In genomic region chr7:92235541-92236031, GRCm38 (mm10) we compare ENCODE assay signal across 9 mouse cellular contexts.
DNase-seq lines count a peak whose midpoint lies in the region; ATAC-seq and TF ChIP-seq lines count a peak whose summit lies in the region.
"Had no signal": no experiment of that assay in that cellular context is flagged by ENCODE, and none has a peak within 500 bp of the region (broad histone marks: within the 10 kb centered on the region; RNA-seq: fewer than 3 reads in every experiment).

No protein-coding gene starts in this region.

- no peaks in the 10 kb centered on the region for H3K27me3 ChIP-seq in embryonic facial prominence, embryonic 11.5 days (ENCODE audit: control insufficient read depth, insufficient read depth, low read length)
- H3K27me3 ChIP-seq: lung, embryonic 15.5 days had no signal

- TF ChIP-seq CTCF in olfactory bulb, adult 2 months (IDR thresholded peaks at IDR 0.05; ENCODE audit: insufficient read depth, low read depth, low read length), result no peak

- H3K4me3 ChIP-seq in embryonic facial prominence, embryonic 11.5 days (ENCODE audit: low read depth, low read length), result 0 out of 2 replicates have a peak overlapping the region, but pooled peaks have one; percentile 3
- H3K4me3 ChIP-seq in olfactory bulb, adult 2 months (ENCODE audit: insufficient read depth, low read depth, low read length), result peak overlapping the region; percentile 23; the same call in 1 of the 2 replicates
- H3K4me3 ChIP-seq: lung, embryonic 15.5 days had no signal

- no peaks in the 10 kb centered on the region for H3K4me1 ChIP-seq in embryonic facial prominence, embryonic 11.5 days (ENCODE audit: control insufficient read depth, insufficient read depth, low read length)
- no peaks in the 10 kb centered on the region for H3K4me1 ChIP-seq in olfactory bulb, adult 2 months (ENCODE audit: control insufficient read depth, insufficient read depth, low read length)
- H3K4me1 ChIP-seq: lung, embryonic 15.5 days had no signal

- peak; percentile 67 for ATAC-seq in embryonic facial prominence, embryonic 11.5 days (replicated peaks; ENCODE audit: insufficient number of reproducible peaks, low FRiP score, low TSS enrichment, low read depth)

- H3K9me3 ChIP-seq in embryonic facial prominence, embryonic 11.5 days (replicated peaks; ENCODE audit: control insufficient read depth, low read length), result no peaks in the 10 kb centered on the region
- H3K9me3 ChIP-seq: lung, embryonic 15.5 days had no signal

- no peak overlapping the region for H3K9ac ChIP-seq in embryonic facial prominence, embryonic 11.5 days (replicated peaks; ENCODE audit: low read length)
- H3K9ac ChIP-seq: lung, embryonic 15.5 days had no signal

- intact Hi-C loops in left cerebral cortex, postnatal 25 days (cut with DNase I), result no loop called here
- intact Hi-C loops in left cerebral cortex, postnatal 10 days (cut with DNase I), result no loop called here
- intact Hi-C loops in left cerebral cortex, postnatal 4 days (cut with DNase I), result no loop called here

- H3K36me3 ChIP-seq in embryonic facial prominence, embryonic 11.5 days (replicated peaks; ENCODE audit: control insufficient read depth, insufficient read depth, low read depth, low read length), result no peaks in the 10 kb centered on the region
- H3K36me3 ChIP-seq: lung, embryonic 15.5 days had no signal

- TF ChIP-seq POLR2A in olfactory bulb, adult 2 months (IDR thresholded peaks at IDR 0.05; ENCODE audit: insufficient read depth, low read depth, low read length), result no peak

- no peak overlapping the region for H3K27ac ChIP-seq in embryonic facial prominence, embryonic 11.5 days (replicated peaks; ENCODE audit: low read depth, low read length)
- no peak overlapping the region for H3K27ac ChIP-seq in olfactory bulb, adult 2 months (ENCODE audit: insufficient read depth, low read depth, low read length)
- H3K27ac ChIP-seq: lung, embryonic 15.5 days had no signal

- DNase-seq in left cerebral cortex, postnatal 25 days (ENCODE audit: low spot score in 2 of 2), result peak; percentile 33 to 43
- DNase-seq in left cerebral cortex, postnatal 10 days (ENCODE audit: extremely low spot score in 1 of 2, low spot score in 2 of 2), result no peak
- peak; percentile 61 for DNase-seq in embryonic facial prominence, embryonic 11.5 days (ENCODE audit: low spot score)
- DNase-seq in left cerebral cortex, postnatal 4 days, result peak; percentile 8
- no peak for DNase-seq in lung, adult 18-20 months
- DNase-seq in adrenal gland, adult 18-20 months (ENCODE audit: low spot score in 2 of 2), result no peak
- DNase-seq in kidney, adult 18-20 months, result no peak

- peak overlapping the region; percentile 29; the same call in 1 of the 2 replicates for H3K4me2 ChIP-seq in embryonic facial prominence, embryonic 11.5 days (ENCODE audit: low read depth, low read length)
- H3K4me2 ChIP-seq: lung, embryonic 15.5 days had no signal

- WGBS in embryonic facial prominence, embryonic 11.5 days, result 32% methylated on average over 12 of the region's 12 CpGs
- 38% methylated on average over 12 of the region's 12 CpGs for WGBS in olfactory bulb, adult 2 months

Comparison
In these comparisons a context has a peak if more than half of its experiments do, and no peak if none do; other contexts are left out.
1. DNase-seq: peak in left cerebral cortex, postnatal 25 days (2 of 2), embryonic facial prominence, embryonic 11.5 days (single experiment) and left cerebral cortex, postnatal 4 days (single experiment); none in left cerebral cortex, postnatal 10 days (0 of 2), lung, adult 18-20 months (0 of 2), adrenal gland, adult 18-20 months (0 of 2) and kidney, adult 18-20 months (single experiment).